Mouse (Mus musculus) kidney, postnatal 0 days (tissue): ENCODE results near the gene Ifna11. TPM values are rescaled to one million over a fixed set of nuclear protein-coding genes. Genes with fewer than 3 reads are reported as not detected.

ENCODE experiments used
- ATAC-seq: fragments of 200-750 bp; cut with Nextera tagmentation; replicated peaks from 2 replicates; pipeline ENCODE4 v1.8.0; 2017; ENCODE audit warnings: low read depth, moderate number of reproducible peaks, moderate TSS enrichment, moderate library complexity; ENCODE audit not compliant: low FRiP score
- DNase-seq: peaks from one replicate; pipeline ENCODE4 v3.0.0-alpha.2; 2016; ENCODE audit warnings: low spot score
- H3K27ac ChIP-seq: fragments of 300-500 bp; sonication (generic); 2 replicates; pipeline ENCODE4 v1.5.1; 2014; ENCODE audit warnings: mild to moderate bottlenecking
- H3K27me3 ChIP-seq: fragments of 300-500 bp; sonication (generic); 2 replicates; pipeline ENCODE4 v1.6.1; 2014; ENCODE audit warnings: low read length, mixed read lengths; ENCODE audit not compliant: insufficient read depth
- H3K36me3 ChIP-seq: fragments of 300-500 bp; sonication (generic); 2 replicates; pipeline ENCODE4 v1.6.1; 2014; ENCODE audit warnings: low read length, mixed read lengths; ENCODE audit not compliant: insufficient read depth
- H3K4me1 ChIP-seq: fragments of 300-500 bp; sonication (generic); replicated peaks from 2 replicates; pipeline ENCODE4 v1.6.1; 2014; ENCODE audit warnings: antibody characterized with exemption, low read length, mixed read lengths; ENCODE audit not compliant: insufficient read depth
- H3K4me2 ChIP-seq: fragments of 300-500 bp; sonication (generic); 2 replicates; pipeline ENCODE4 v1.6.1; 2014; ENCODE audit warnings: mild to moderate bottlenecking, low read length, moderate library complexity, mixed read lengths
- H3K4me3 ChIP-seq: fragments of 300-500 bp; sonication (generic); replicated peaks from 2 replicates; pipeline ENCODE4 v1.5.1; 2014; ENCODE audit warnings: low read depth, low read length
- H3K9ac ChIP-seq: fragments of 300-500 bp; sonication (generic); 2 replicates; pipeline ENCODE4 v1.6.1; 2014; ENCODE audit warnings: low read depth, low read length
- H3K9me3 ChIP-seq: fragments of 300-500 bp; sonication (generic); replicated peaks from 2 replicates; pipeline ENCODE4 v1.6.1; 2016; ENCODE audit warnings: low read length, inconsistent platforms, mixed read lengths
- CTCF ChIP-seq: IDR thresholded peaks from 2 replicates; pipeline ENCODE4 v1.5.1; 2016; ENCODE audit warnings: antibody characterized with exemption, low read depth, mild to moderate bottlenecking, moderate library complexity
- WGBS: fragments of 180-500 bp; shearing (Covaris S2); extraction: QIAGEN DNeasy Blood & Tissue Kit; methylation state at CpG from one replicate; pipeline ENCODE4 v1.1.7; 2014; 5-methylcytosine and 5-hydroxymethylcytosine counted together
- polyA plus RNA-seq: library from polyadenylated mRNA; unstranded; fragments of >200 nt; fragmentation: Nextera tagmentation; extraction: Ambion mirVana; gene quantifications from 2 replicates; pipeline ENCODE4 v1.2.1, GENCODE M21; 2015

Gene Ifna11
- polyA plus RNA-seq, 1 experiment from 2014 or later, result not detected

GRCm38 (mm10) chr4:88840058-88840457 is 20.3 kb downstream of the Ifna11 start:
- no peak for TF ChIP-seq CTCF
- Histone ChIP-seq H3K9me3 (no peaks in the 10 kb centered on the region), H3K36me3 (no peaks in the 10 kb centered on the region), H3K9ac (no peak overlapping the region), H3K4me1 (no peaks in the 10 kb centered on the region), H3K4me2 (no peak overlapping the region), H3K4me3 (no peak overlapping the region), H3K27ac (no peak overlapping the region), H3K27me3 (0 out of 2 replicates have a peak, but pooled peaks cover 3% of the 10 kb centered on the region)
- DNase-seq (no peak), ATAC-seq (no peak)
- 66% methylated on average over 3 of the region's 3 CpGs for WGBS

GRCm38 (mm10) chr4:88841438-88841911 is 21.7 kb downstream of the Ifna11 start, which contains the start of gene Ifna4:
Gene Ifna4, plus strand, starts transcription at chr4:88841861.
- H3K9ac ChIP-seq, result no peak within 1 kb of the TSS
- TF ChIP-seq CTCF, result no peak
- H3K27me3 ChIP-seq, result 0 out of 2 replicates have a peak, but pooled peaks cover 3% of the 10 kb centered on the region
- no peak within 1 kb of the TSS for H3K4me3 ChIP-seq
- no peak within 1 kb of the TSS for H3K4me2 ChIP-seq
- 75% methylated on average over 2 of the region's 2 CpGs for WGBS
- H3K36me3 ChIP-seq, result no peaks in the 10 kb centered on the region
- H3K9me3 ChIP-seq, result no peaks in the 10 kb centered on the region
- no peak for ATAC-seq
- no peak for DNase-seq
- no peaks in the 10 kb centered on the region for H3K4me1 ChIP-seq
- no peak within 1 kb of the TSS for H3K27ac ChIP-seq

- Histone ChIP-seq H3K9me3 (no peaks in the 10 kb centered on the region), H3K4me3 (no peak overlapping the region), H3K9ac (no peak overlapping the region), H3K4me2 (no peak overlapping the region), H3K27ac (no peak overlapping the region), H3K27me3 (0 out of 2 replicates have a peak, but pooled peaks cover 3% of the 10 kb centered on the region), H3K4me1 (no peaks in the 10 kb centered on the region), H3K36me3 (no peaks in the 10 kb centered on the region)
- WGBS, result 60% methylated on average over 2 of the region's 2 CpGs
- ATAC-seq (no peak), DNase-seq (no peak)
- peak; percentile 40 for TF ChIP-seq CTCF
Measured at GRCm38 (mm10) chr4:88845334-88845733, 25.6 kb downstream of the Ifna11 start.

GRCm38 (mm10) chr4:88849698-88850097 is 29.9 kb downstream of the Ifna11 start, which contains the start of gene Ifna1:
Gene Ifna1, plus strand, starts transcription at chr4:88850087.
- Histone ChIP-seq H3K27ac (no peak within 1 kb of the TSS), H3K9ac (no peak within 1 kb of the TSS), H3K4me3 (no peak within 1 kb of the TSS), H3K36me3 (no peaks in the 10 kb centered on the region), H3K4me1 (no peaks in the 10 kb centered on the region), H3K4me2 (no peak within 1 kb of the TSS), H3K9me3 (no peaks in the 10 kb centered on the region), H3K27me3 (no peaks in the 10 kb centered on the region)
- DNase-seq, result no peak
- ATAC-seq, result no peak
- TF ChIP-seq CTCF, result no peak
- WGBS, result 76% methylated on average over 1 of the region's 1 CpGs

GRCm38 (mm10) chr4:88851026-88851763 is 31.4 kb downstream of the Ifna11 start:
- no peak overlapping the region for H3K4me3 ChIP-seq
- no peak overlapping the region for H3K4me2 ChIP-seq
- DNase-seq, result no peak
- H3K36me3 ChIP-seq, result no peaks in the 10 kb centered on the region
- no peak for ATAC-seq
- H3K4me1 ChIP-seq, result no peaks in the 10 kb centered on the region
- no peak for TF ChIP-seq CTCF
- no peaks in the 10 kb centered on the region for H3K9me3 ChIP-seq
- WGBS, result 74% methylated on average over 4 of the region's 4 CpGs
- no peak overlapping the region for H3K9ac ChIP-seq
- H3K27me3 ChIP-seq, result no peaks in the 10 kb centered on the region
- no peak overlapping the region for H3K27ac ChIP-seq

GRCm38 (mm10) chr4:88859214-88859613 is 39.5 kb downstream of the Ifna11 start:
- H3K9me3 ChIP-seq, result no peaks in the 10 kb centered on the region
- H3K36me3 ChIP-seq, result no peaks in the 10 kb centered on the region
- ATAC-seq (no peak), DNase-seq (no peak)
- H3K4me2 ChIP-seq, result no peak overlapping the region
- H3K27me3 ChIP-seq, result no peaks in the 10 kb centered on the region
- no peak overlapping the region for H3K27ac ChIP-seq
- no peaks in the 10 kb centered on the region for H3K4me1 ChIP-seq
- H3K4me3 ChIP-seq, result no peak overlapping the region
- H3K9ac ChIP-seq, result no peak overlapping the region
- TF ChIP-seq CTCF, result no peak
